In the genomic region with DNA sequence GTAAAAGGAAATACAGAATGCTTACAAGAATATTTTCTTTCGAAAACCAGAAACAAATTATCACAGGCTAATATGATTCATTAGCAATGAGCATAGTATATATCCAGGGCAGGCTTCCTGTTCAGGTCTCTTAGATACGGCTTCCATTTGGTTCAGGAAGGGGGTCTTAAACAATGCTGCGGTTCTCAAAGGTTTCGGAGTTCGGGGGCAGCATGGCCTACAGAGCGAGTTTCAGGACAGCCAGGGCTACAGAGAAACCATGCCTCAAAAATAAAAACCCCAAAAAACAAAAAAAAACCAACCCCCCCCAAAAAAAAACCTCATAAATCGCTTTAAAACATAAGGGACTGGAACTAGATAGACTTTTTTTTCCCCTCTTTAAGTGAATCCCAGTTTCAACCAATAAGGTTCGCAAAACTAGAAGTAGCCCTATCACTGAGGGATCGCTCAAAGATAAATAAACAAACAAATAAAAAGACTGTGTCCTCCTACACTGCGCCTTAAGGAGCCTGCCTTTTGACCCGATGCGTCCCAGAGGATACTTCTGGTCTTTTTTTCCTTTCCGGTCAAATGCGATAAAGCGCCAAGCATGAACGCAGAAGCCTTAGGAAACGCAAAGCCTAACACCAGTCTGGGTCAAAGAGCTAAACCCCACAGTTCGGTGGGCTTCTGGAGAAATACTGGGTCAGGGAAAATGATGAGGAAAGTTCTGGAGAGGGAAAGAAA, we compare ENCODE assay signal across 8 mouse cellular contexts. TPM values are rescaled to one million over a fixed set of nuclear protein-coding genes. Genes with fewer than 3 reads are reported as not detected.
DNase-seq lines count a peak whose midpoint lies in the region; ATAC-seq and TF ChIP-seq lines count a peak whose summit lies in the region.

No protein-coding gene starts in this region.

- no peaks in the 10 kb centered on the region for H3K27me3 ChIP-seq in heart, adult 2 months (ENCODE audit: control insufficient read depth, insufficient read depth, low read length)
- no peaks in the 10 kb centered on the region for H3K27me3 ChIP-seq in liver, embryonic 11.5 days (replicated peaks; ENCODE audit: control insufficient read depth, insufficient read depth, low read length)
- no peaks in the 10 kb centered on the region for H3K27me3 ChIP-seq in stomach, embryonic 16.5 days (ENCODE audit: control insufficient read depth, insufficient read depth, low read length)

- intact Hi-C loops in heart, adult 2 months (cut with DNase I): loop anchor here (1.0 to 5.0 kb wide), 3 partner anchors 28 to 579 kb away; partner anchors contain the start of genes Denr, Mphosph9 and Zcchc8

- TF ChIP-seq CTCF in heart, adult 2 months (IDR thresholded peaks at IDR 0.05): no peak
- TF ChIP-seq CTCF in embryonic fibroblast, embryonic 13.5 days (IDR thresholded peaks at IDR 0.05; ENCODE audit: borderline replicate concordance, insufficient read depth, low read length): no peak

- peak overlapping the region; percentile 95 for H3K4me2 ChIP-seq in liver, embryonic 11.5 days
- H3K4me2 ChIP-seq in stomach, embryonic 16.5 days (ENCODE audit: low read depth, low read length): peak overlapping the region; percentile 78

- H3K36me3 ChIP-seq in heart, adult 2 months (ENCODE audit: control insufficient read depth, insufficient read depth, low read length): peaks cover 38% of the 10 kb centered on the region
- peaks cover 11% of the 10 kb centered on the region; the same call in 1 of the 2 replicates for H3K36me3 ChIP-seq in liver, embryonic 11.5 days (ENCODE audit: control insufficient read depth, insufficient read depth, low read length)
- peaks cover 12% of the 10 kb centered on the region for H3K36me3 ChIP-seq in stomach, embryonic 16.5 days (ENCODE audit: control insufficient read depth, insufficient read depth, low read length)

- DNase-seq in heart, adult 2 months: no peak
- DNase-seq in heart, adult 11 months: no peak
- DNase-seq in CD4-positive helper T cell, adult 2 months (ENCODE audit: low read depth, low spot score): peak; percentile 16
- no peak for DNase-seq in liver, embryonic 11.5 days (ENCODE audit: low spot score)

- no peaks in the 10 kb centered on the region; the same call in 1 of the 2 replicates for H3K79me2 ChIP-seq in heart, adult 2 months (replicated peaks; ENCODE audit: control insufficient read depth, insufficient read depth, low read length)

- ATAC-seq in liver, embryonic 11.5 days (replicated peaks; ENCODE audit: low FRiP score): no peak; the same call in 1 of the 2 replicates
- ATAC-seq in stomach, embryonic 16.5 days (ENCODE audit: insufficient read depth, low FRiP score): no peak; the same call in 1 of the 2 replicates
- no peak for ATAC-seq in inflammation-experienced regulatory T-cells, adult 6 months
- ATAC-seq in frontal cortex, adult (ENCODE audit: low TSS enrichment): no peak

- TF ChIP-seq EP300 in heart, adult 2 months (IDR thresholded peaks at IDR 0.05; ENCODE audit: insufficient read depth, low read depth, low read length): no peak

- peaks cover 9% of the 10 kb centered on the region; the same call in 1 of the 2 replicates for H3K4me1 ChIP-seq in heart, adult 2 months (ENCODE audit: control insufficient read depth, insufficient read depth, low read length)
- peaks cover 5% of the 10 kb centered on the region for H3K4me1 ChIP-seq in embryonic fibroblast, embryonic 13.5 days (ENCODE audit: control insufficient read depth, insufficient read depth, low read length)
- H3K4me1 ChIP-seq in liver, embryonic 11.5 days (replicated peaks; ENCODE audit: control insufficient read depth, insufficient read depth, low read length): peaks cover 25% of the 10 kb centered on the region
- peaks cover 21% of the 10 kb centered on the region for H3K4me1 ChIP-seq in stomach, embryonic 16.5 days (ENCODE audit: control insufficient read depth, insufficient read depth, low read length)

- no peaks in the 10 kb centered on the region for H3K9me3 ChIP-seq in liver, embryonic 11.5 days (ENCODE audit: control insufficient read depth, low read length)
- H3K9me3 ChIP-seq in stomach, embryonic 16.5 days (replicated peaks; ENCODE audit: control insufficient read depth, low read length): no peaks in the 10 kb centered on the region

- under 1% methylated on average over 18 of the region's 18 CpGs for WGBS in heart, adult 2 months
- under 1% methylated on average over 18 of the region's 18 CpGs for WGBS in liver, embryonic 11.5 days
- WGBS in stomach, embryonic 16.5 days: under 1% methylated on average over 18 of the region's 18 CpGs

- H3K4me3 ChIP-seq in heart, adult 2 months: peak overlapping the region; percentile 92
- H3K4me3 ChIP-seq in embryonic fibroblast, embryonic 13.5 days (ENCODE audit: insufficient read depth, low read length): peak overlapping the region; percentile 99
- peak overlapping the region; percentile 78 for H3K4me3 ChIP-seq in liver, embryonic 11.5 days (ENCODE audit: low read depth, low read length)
- H3K4me3 ChIP-seq in stomach, embryonic 16.5 days (replicated peaks; ENCODE audit: low read length): peak overlapping the region; percentile 87

- H3K9ac ChIP-seq in heart, adult 2 months (ENCODE audit: low read depth, low read length): peak overlapping the region; percentile 67
- H3K9ac ChIP-seq in liver, embryonic 11.5 days (ENCODE audit: low read depth, low read length): peak overlapping the region; percentile 90
- H3K9ac ChIP-seq in stomach, embryonic 16.5 days (ENCODE audit: low read length): peak overlapping the region; percentile 79

- no peak for TF ChIP-seq POLR2A in heart, adult 2 months (IDR thresholded peaks at IDR 0.05; ENCODE audit: insufficient read depth, low read depth, low read length)
- no peak for TF ChIP-seq POLR2A in embryonic fibroblast, embryonic 13.5 days (IDR thresholded peaks at IDR 0.05; ENCODE audit: low read depth, low read length)

- H3K27ac ChIP-seq in heart, adult 2 months: peak overlapping the region; percentile 99
- H3K27ac ChIP-seq in embryonic fibroblast, embryonic 13.5 days (ENCODE audit: insufficient read depth, low read length): peak overlapping the region; percentile 98
- H3K27ac ChIP-seq in liver, embryonic 11.5 days (ENCODE audit: low read depth, low read length): peak overlapping the region; percentile 95
- H3K27ac ChIP-seq in stomach, embryonic 16.5 days (ENCODE audit: low read length): peak overlapping the region; percentile 100

RNA-seq across cellular contexts. Expression of gene Rsrc2, which starts 0.7 kb away (rescaled TPM):
- total RNA-seq in heart, adult 2 months (2021): 10 to 100 TPM; 38.3 to 39.0 TPM
- polyA plus RNA-seq in heart, adult 2 months (2012; rRNA removed): 11.8 and 17.3 TPM in 2 replicates
- polyA plus RNA-seq in embryonic fibroblast, embryonic 13.5 days (2011; ENCODE audit: insufficient read length, low read depth, missing spikeins): 105 and 122 TPM in 2 replicates
- 102 and 109 TPM in 2 replicates for polyA plus RNA-seq in liver, embryonic 11.5 days (2014; fragmentation: Nextera tagmentation; extraction: Ambion mirVana)
- polyA plus RNA-seq in stomach, embryonic 16.5 days (2015; fragmentation: Nextera tagmentation; extraction: Ambion mirVana): 105 and 106 TPM in 2 replicates
- 100 to 1,000 TPM; 155 to 186 (median 165) TPM for polyA plus RNA-seq in inflammation-experienced regulatory T-cells, adult 6 months (2017; shearing (Covaris generic))

RNA-seq across cellular contexts. Expression of gene Kntc1, which starts 1.0 kb away (rescaled TPM):
- under 1 TPM; 0.05 to 0.14 TPM for total RNA-seq in heart, adult 2 months (2021)
- polyA plus RNA-seq in heart, adult 2 months (2012; rRNA removed): 0.12 and 0.16 TPM in 2 replicates
- polyA plus RNA-seq in embryonic fibroblast, embryonic 13.5 days (2011; ENCODE audit: insufficient read length, low read depth, missing spikeins): 24.7 and 42.0 TPM in 2 replicates
- polyA plus RNA-seq in liver, embryonic 11.5 days (2014; fragmentation: Nextera tagmentation; extraction: Ambion mirVana): 51.8 and 52.6 TPM in 2 replicates
- 23.6 and 31.0 TPM in 2 replicates for polyA plus RNA-seq in stomach, embryonic 16.5 days (2015; fragmentation: Nextera tagmentation; extraction: Ambion mirVana)
- 10 to 100 TPM in 1 of 3 experiments, 1 to 10 TPM in 2; 2.0 to 17.5 (median 2.0) TPM for polyA plus RNA-seq in inflammation-experienced regulatory T-cells, adult 6 months (2017; shearing (Covaris generic))

RNA-seq across cellular contexts. Expression of gene Zcchc8, which starts 27.6 kb away (rescaled TPM):
- total RNA-seq in heart, adult 2 months (2021): 10 to 100 TPM; 23.2 to 24.9 TPM
- polyA plus RNA-seq in heart, adult 2 months (2012; rRNA removed): 12.6 and 16.1 TPM in 2 replicates
- polyA plus RNA-seq in embryonic fibroblast, embryonic 13.5 days (2011; ENCODE audit: insufficient read length, low read depth, missing spikeins): 47.8 and 56.3 TPM in 2 replicates
- 89.3 and 92.1 TPM in 2 replicates for polyA plus RNA-seq in liver, embryonic 11.5 days (2014; fragmentation: Nextera tagmentation; extraction: Ambion mirVana)
- 61.1 and 64.5 TPM in 2 replicates for polyA plus RNA-seq in stomach, embryonic 16.5 days (2015; fragmentation: Nextera tagmentation; extraction: Ambion mirVana)
- 10 to 100 TPM; 60.2 to 83.6 (median 75.5) TPM for polyA plus RNA-seq in inflammation-experienced regulatory T-cells, adult 6 months (2017; shearing (Covaris generic))
